ENCODE assay signal across 31 mouse cellular contexts in the genomic region with DNA sequence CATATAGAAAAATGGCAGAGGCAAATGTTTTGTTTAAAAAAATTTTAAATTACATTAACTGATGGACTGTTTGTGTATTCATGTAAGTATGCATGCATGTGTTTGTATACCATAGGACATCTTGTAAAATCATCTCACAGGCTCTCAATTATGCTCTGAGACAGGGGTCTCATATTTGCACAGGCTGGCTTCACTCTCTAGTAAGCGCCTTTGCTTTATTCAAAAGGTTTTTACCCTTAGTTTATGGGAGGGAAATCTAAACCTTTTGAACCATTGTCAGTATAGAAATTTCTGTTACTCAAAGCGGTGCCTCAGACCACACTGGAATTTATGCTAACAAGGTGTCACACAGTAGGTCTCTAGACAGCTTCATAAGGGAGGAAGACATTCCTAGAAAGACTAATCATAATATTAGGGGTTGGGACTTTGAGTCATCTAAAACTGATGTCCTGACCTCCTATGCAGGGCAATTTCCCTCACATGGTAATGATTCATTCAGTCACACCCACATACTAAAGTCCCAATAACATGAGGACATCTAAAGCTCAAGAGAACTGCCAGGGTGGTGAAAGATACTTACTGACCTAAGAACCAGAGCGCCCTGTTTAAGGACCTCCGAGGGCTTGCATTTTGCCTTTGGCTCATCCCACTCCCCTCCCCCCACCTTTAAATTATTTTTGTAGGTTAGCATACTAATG. TPM values are rescaled to one million over a fixed set of nuclear protein-coding genes. Genes with fewer than 3 reads are reported as not detected.
DNase-seq lines count a peak whose midpoint lies in the region; ATAC-seq and TF ChIP-seq lines count a peak whose summit lies in the region.
"Had no signal": no experiment of that assay in that cellular context is flagged by ENCODE, and none has a peak within 500 bp of the region (broad histone marks: within the 10 kb centered on the region; RNA-seq: fewer than 3 reads in every experiment).

No protein-coding gene starts in this region.

- peak; percentile 74 for DNase-seq in 3T3-L1 (ENCODE audit: low read depth, low spot score)
- DNase-seq in R1 (ENCODE audit: low read depth, low spot score): peak; percentile 6
- DNase-seq in right cerebral cortex, adult 2 months (ENCODE audit: low spot score in 2 of 2): no peak
- no peak for DNase-seq in embryonic facial prominence, embryonic 10.5 days (ENCODE audit: low spot score)
- no peak for DNase-seq in ovary, postnatal 10 days (ENCODE audit: low spot score)
- DNase-seq: adrenal gland, postnatal 10 days; cerebellum, adult 11 months; cerebellum, adult 9-10 months; gastrocnemius, postnatal 14 days; heart, postnatal 36 days; kidney, adult 2 months; kidney, postnatal 4 days; layer of hippocampus, postnatal 36 days; left cerebral cortex, postnatal 4 days; liver, postnatal 0 days; right cerebral cortex, postnatal 25 days; thymus, postnatal 4 days had no signal

- no peak overlapping the region for H3ac ChIP-seq in C2C12 (ENCODE audit: control insufficient read depth, insufficient read length, low read depth)

- H3K9me3 ChIP-seq in intestine, embryonic 16.5 days (ENCODE audit: control insufficient read depth, low read length): no peaks in the 10 kb centered on the region
- no peaks in the 10 kb centered on the region for H3K9me3 ChIP-seq in embryonic facial prominence, embryonic 10.5 days
- H3K9me3 ChIP-seq: embryonic facial prominence, embryonic 15.5 days; G1E; heart, embryonic 10.5 days; heart, embryonic 15.5 days; hindbrain, embryonic 13.5 days; liver, embryonic 12.5 days; midbrain, embryonic 15.5 days had no signal

- no peak for TF ChIP-seq CTCF in C2C12 (IDR thresholded peaks at IDR 0.05; ENCODE audit: control insufficient read depth, insufficient read depth, insufficient read length)

- peaks cover 50% of the 10 kb centered on the region for H3K36me3 ChIP-seq in C2C12 (ENCODE audit: control insufficient read depth, insufficient read depth)
- H3K36me3 ChIP-seq in intestine, embryonic 16.5 days (ENCODE audit: control insufficient read depth, insufficient read depth, low read length): no peaks in the 10 kb centered on the region
- peaks cover 68% of the 10 kb centered on the region for H3K36me3 ChIP-seq in embryonic facial prominence, embryonic 10.5 days (replicated peaks)

- WGBS in intestine, embryonic 16.5 days: 92% methylated on average over 4 of the region's 4 CpGs
- WGBS in embryonic facial prominence, embryonic 10.5 days: 95% methylated on average over 4 of the region's 4 CpGs

- no peaks in the 10 kb centered on the region for H3K79me3 ChIP-seq in C2C12 (ENCODE audit: low read depth)

- no peaks in the 10 kb centered on the region for H3K4me1 ChIP-seq in intestine, embryonic 16.5 days (ENCODE audit: control insufficient read depth, insufficient read depth, low read length)
- H3K4me1 ChIP-seq in embryonic facial prominence, embryonic 10.5 days: no peaks in the 10 kb centered on the region
- H3K4me1 ChIP-seq: embryonic facial prominence, embryonic 15.5 days; heart, embryonic 10.5 days; heart, embryonic 15.5 days; hindbrain, embryonic 13.5 days; liver, embryonic 12.5 days; midbrain, embryonic 15.5 days had no signal

- ATAC-seq in intestine, embryonic 16.5 days: peak; percentile 82
- ATAC-seq in monocyte, adult 5-6 weeks (replicated peaks; ENCODE audit: insufficient number of reproducible peaks, low FRiP score, low TSS enrichment, poor library complexity, severe bottlenecking): no peak
- ATAC-seq: forebrain, embryonic 14.5 days; liver, embryonic 12.5 days; liver, postnatal 0 days; lung, postnatal 0 days; midbrain, embryonic 15.5 days had no signal

- peaks cover 26% of the 10 kb centered on the region for H3K79me2 ChIP-seq in C2C12 (ENCODE audit: control insufficient read depth, insufficient read depth)

- H3K27me3 ChIP-seq in C2C12 (ENCODE audit: control insufficient read depth, insufficient read depth, insufficient read length): no peaks in the 10 kb centered on the region
- H3K27me3 ChIP-seq in intestine, embryonic 16.5 days (replicated peaks; ENCODE audit: control insufficient read depth, insufficient read depth, low read length): no peaks in the 10 kb centered on the region
- no peaks in the 10 kb centered on the region for H3K27me3 ChIP-seq in embryonic facial prominence, embryonic 10.5 days (replicated peaks; ENCODE audit: low read depth, poor library complexity, severe bottlenecking)
- H3K27me3 ChIP-seq: embryonic facial prominence, embryonic 15.5 days; heart, embryonic 15.5 days; hindbrain, embryonic 13.5 days; liver, embryonic 12.5 days; midbrain, embryonic 15.5 days had no signal

- no peak overlapping the region for H3K27ac ChIP-seq in intestine, embryonic 16.5 days (ENCODE audit: low read length)
- no peak overlapping the region for H3K27ac ChIP-seq in embryonic facial prominence, embryonic 10.5 days (replicated peaks)
- H3K27ac ChIP-seq: embryonic facial prominence, embryonic 15.5 days; heart, embryonic 10.5 days; heart, embryonic 15.5 days; hindbrain, embryonic 13.5 days; kidney, postnatal 0 days; liver, embryonic 12.5 days; macrophage; midbrain, embryonic 15.5 days had no signal

- no peak overlapping the region for H3K4me3 ChIP-seq in C2C12 (ENCODE audit: insufficient read depth, poor library complexity, severe bottlenecking)
- H3K4me3 ChIP-seq in intestine, embryonic 16.5 days (ENCODE audit: low read length): no peak overlapping the region
- H3K4me3 ChIP-seq in embryonic facial prominence, embryonic 10.5 days: no peak overlapping the region
- H3K4me3 ChIP-seq: embryonic facial prominence, embryonic 15.5 days; heart, embryonic 10.5 days; heart, embryonic 15.5 days; hindbrain, embryonic 13.5 days; liver, embryonic 12.5 days; midbrain, embryonic 15.5 days had no signal

- H3K4me2 ChIP-seq in intestine, embryonic 16.5 days (ENCODE audit: low read depth, low read length): no peak overlapping the region
- H3K4me2 ChIP-seq: embryonic facial prominence, embryonic 15.5 days; heart, embryonic 15.5 days; hindbrain, embryonic 13.5 days; liver, embryonic 12.5 days; midbrain, embryonic 15.5 days had no signal

- no peak overlapping the region for H3K9ac ChIP-seq in intestine, embryonic 16.5 days (ENCODE audit: low read depth, low read length)
- H3K9ac ChIP-seq: embryonic facial prominence, embryonic 15.5 days; heart, embryonic 15.5 days; hindbrain, embryonic 13.5 days; liver, embryonic 12.5 days; liver, postnatal 0 days; midbrain, embryonic 15.5 days had no signal

TF ChIP-seq in C2C12, 6 proteins besides CTCF, POLR2A, EP300 and RAD21:
- TF ChIP-seq MYOG (IDR thresholded peaks at IDR 0.05; ENCODE audit: control insufficient read depth, extremely low read depth, insufficient read length) (no peak), FOSL1 (IDR thresholded peaks at IDR 0.05; ENCODE audit: insufficient read depth, low read length, poor library complexity, severe bottlenecking) (no peak), MAX (IDR thresholded peaks at IDR 0.05) (no peak), MYOD1 (IDR thresholded peaks at IDR 0.05; ENCODE audit: control insufficient read depth, insufficient read length, low read depth) (no peak), USF1 (IDR thresholded peaks at IDR 0.05; ENCODE audit: low read depth) (peak; percentile 21), CEBPB (IDR thresholded peaks at IDR 0.05; ENCODE audit: low read depth) (peak; percentile 35)

RNA-seq across cellular contexts. Expression of a gene that starts 55.2 kb away (rescaled TPM):
- 12.3 TPM for polyA plus RNA-seq in C2C12 (2012; fragmentation: generic; extraction: Trizol)
- 29.9 and 30.8 TPM in 2 replicates for polyA plus RNA-seq in intestine, embryonic 16.5 days (2015; fragmentation: Nextera tagmentation; extraction: Ambion mirVana)
- polyA plus RNA-seq in embryonic facial prominence, embryonic 10.5 days (2016; fragmentation: Nextera tagmentation; extraction: Ambion mirVana): 55.0 and 55.6 TPM in 2 replicates
- total RNA-seq in monocyte, adult 5-6 weeks (2017): 89.2 to 104 TPM (median 91.7 TPM) in 3 replicates

Comparison
In these comparisons a context has a peak if more than half of its experiments do, and no peak if none do; other contexts are left out.
1. DNase-seq: peak in 3T3-L1 (single experiment) and R1 (single experiment); none in right cerebral cortex, adult 2 months (0 of 2), embryonic facial prominence, embryonic 10.5 days (single experiment) and ovary, postnatal 10 days (single experiment).